Mouse (Mus musculus) midbrain, embryonic 14.5 days (tissue): ENCODE measurements around the gene Wfdc21. TPM values are rescaled to one million over a fixed set of nuclear protein-coding genes. Genes with fewer than 3 reads are reported as not detected.

ENCODE experiments used
- ATAC-seq: fragments of 200-750 bp; cut with Nextera tagmentation; 2 replicates; pipeline ENCODE4 v1.8.0; 2017; ENCODE audit warnings: moderate number of reproducible peaks, moderate library complexity; ENCODE audit not compliant: low FRiP score, low TSS enrichment
- DNase-seq: peaks from one replicate; pipeline ENCODE4 v3.0.0-alpha.2; 2015
- H3K27ac ChIP-seq: fragments of 300-500 bp; sonication (generic); replicated peaks from 2 replicates; pipeline ENCODE4 v1.5.1; 2014; ENCODE audit warnings: mild to moderate bottlenecking, low read depth, low read length, moderate library complexity
- H3K27me3 ChIP-seq: fragments of 300-500 bp; sonication (generic); 2 replicates; pipeline ENCODE4 v1.6.1; 2014; ENCODE audit warnings: low read length, control low read depth, mixed read lengths; ENCODE audit not compliant: control insufficient read depth, insufficient read depth
- H3K36me3 ChIP-seq: fragments of 300-500 bp; sonication (generic); 2 replicates; pipeline ENCODE4 v1.6.1; 2014; ENCODE audit warnings: low read length, control low read depth; ENCODE audit not compliant: control insufficient read depth, insufficient read depth
- H3K4me1 ChIP-seq: fragments of 300-500 bp; sonication (generic); 2 replicates; pipeline ENCODE4 v1.6.1; 2014; ENCODE audit warnings: mild to moderate bottlenecking, antibody characterized with exemption, low read length, control low read depth; ENCODE audit not compliant: control insufficient read depth, insufficient read depth
- H3K4me2 ChIP-seq: fragments of 300-500 bp; sonication (generic); 2 replicates; pipeline ENCODE4 v1.6.1; 2014; ENCODE audit warnings: mild to moderate bottlenecking, low read length, moderate library complexity
- H3K4me3 ChIP-seq: fragments of 300-500 bp; sonication (generic); replicated peaks from 2 replicates; pipeline ENCODE4 v1.5.1; 2014; ENCODE audit warnings: low read depth, low read length
- H3K9ac ChIP-seq: fragments of 300-500 bp; sonication (generic); replicated peaks from 2 replicates; pipeline ENCODE4 v1.6.1; 2014; ENCODE audit warnings: mild to moderate bottlenecking, low read length, moderate library complexity
- H3K9me3 ChIP-seq: fragments of 300-500 bp; sonication (generic); 2 replicates; pipeline ENCODE4 v1.6.1; 2016; ENCODE audit warnings: low read length, control low read depth, mixed read lengths; ENCODE audit not compliant: control insufficient read depth
- WGBS: fragments of 180-500 bp; shearing (Covaris S2); extraction: QIAGEN DNeasy Blood & Tissue Kit; methylation state at CpG from one replicate; pipeline ENCODE4 v1.1.7; 2014; 5-methylcytosine and 5-hydroxymethylcytosine counted together
- polyA plus RNA-seq: library from polyadenylated mRNA; unstranded; fragments of >200 nt; fragmentation: Nextera tagmentation; extraction: Ambion mirVana; gene quantifications from 2 replicates; pipeline ENCODE4 v1.2.1, GENCODE M21; 2014

The Wfdc21 gene
- polyA plus RNA-seq = not detected in 2 replicates

DNA sequence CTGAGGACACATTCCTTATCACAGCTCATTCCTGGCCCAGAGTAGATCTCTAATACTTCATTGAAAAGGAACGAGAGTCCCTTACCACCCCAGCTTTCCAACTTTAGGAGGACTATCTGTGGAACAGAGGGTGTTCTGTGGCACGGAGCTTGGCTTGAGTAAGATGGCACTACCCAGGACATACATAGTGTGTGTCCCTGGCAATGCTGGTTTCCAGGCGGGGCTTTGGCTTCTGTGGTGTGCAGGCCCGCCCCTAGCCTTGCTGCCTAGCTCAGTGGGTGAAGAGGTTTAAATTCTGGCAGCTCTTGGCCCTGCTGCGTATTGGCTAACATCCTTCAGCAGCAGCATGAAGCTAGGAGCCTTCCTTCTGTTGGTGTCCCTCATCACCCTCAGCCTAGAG lies at the start of gene Wfdc21:
Gene Wfdc21 (plus strand): TSS at position 260 of the 400 bp plus-strand sequence.
- Histone ChIP-seq H3K4me2 (no peak within 1 kb of the TSS), H3K9ac (no peak within 1 kb of the TSS), H3K4me1 (no peaks in the 10 kb centered on the region), H3K27me3 (peaks cover 4% of the 10 kb centered on the region; the same call in 1 of the 2 replicates), H3K27ac (no peak within 1 kb of the TSS), H3K4me3 (no peak within 1 kb of the TSS), H3K36me3 (no peaks in the 10 kb centered on the region), H3K9me3 (no peaks in the 10 kb centered on the region)
- DNase-seq (no peak), ATAC-seq (no peak)
- 82% methylated on average over 5 of the region's 5 CpGs for WGBS

DNA sequence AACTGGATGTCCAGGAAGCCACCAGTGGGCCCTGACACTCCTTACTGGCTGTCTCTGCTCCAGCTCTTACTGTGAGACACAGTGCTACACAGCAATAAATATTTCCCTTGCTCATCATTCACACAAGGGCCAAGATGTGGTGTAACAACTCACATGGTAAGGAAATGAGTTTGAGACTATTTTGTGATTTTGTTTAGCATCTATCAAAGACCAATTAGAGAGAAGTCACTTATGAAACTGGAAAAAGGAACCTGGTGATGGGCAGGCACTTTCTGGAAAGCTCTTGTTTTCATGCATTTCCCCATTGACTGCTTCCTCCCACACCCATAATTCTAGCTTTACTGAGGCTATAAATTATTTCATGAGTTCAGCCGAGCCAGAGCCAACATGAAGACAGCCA lies 43.0 kb upstream of the Wfdc21 start, which contains the start of gene Wfdc17:
Gene Wfdc17 (plus strand): TSS at position 287 of the 400 bp plus-strand sequence.
- Histone ChIP-seq H3K4me2 (no peak within 1 kb of the TSS), H3K36me3 (no peaks in the 10 kb centered on the region), H3K9me3 (no peaks in the 10 kb centered on the region), H3K9ac (no peak within 1 kb of the TSS), H3K4me3 (no peak within 1 kb of the TSS), H3K4me1 (no peaks in the 10 kb centered on the region), H3K27ac (no peak within 1 kb of the TSS), H3K27me3 (no peaks in the 10 kb centered on the region)
- ATAC-seq (no peak), DNase-seq (no peak)
- WGBS = 73% methylated on average over 1 of the region's 1 CpGs

DNA sequence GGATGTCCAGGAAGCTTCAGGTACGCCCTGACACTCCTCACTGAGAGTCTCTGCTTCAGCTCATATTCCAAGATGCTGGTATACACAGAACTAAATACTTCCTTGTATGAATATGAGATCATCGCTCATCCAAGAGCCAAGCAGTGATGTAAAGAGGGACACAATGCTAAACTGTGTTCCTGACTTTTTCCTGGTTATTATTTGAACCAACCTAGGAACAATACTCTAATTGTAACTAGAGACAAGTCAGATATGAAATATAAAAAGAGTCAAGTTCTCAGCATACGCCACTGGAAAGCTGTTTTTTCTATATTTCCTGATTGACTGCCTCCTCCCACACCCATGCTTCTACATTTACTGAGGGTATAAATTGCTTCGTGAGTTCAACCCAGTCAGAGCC lies 38.0 kb upstream of the Wfdc21 start, which contains the start of gene Wfdc18:
Gene Wfdc18 (plus strand): TSS at position 301 of the 400 bp plus-strand sequence.
- Histone ChIP-seq H3K4me1 (no peaks in the 10 kb centered on the region), H3K27me3 (no peaks in the 10 kb centered on the region), H3K27ac (no peak within 1 kb of the TSS), H3K4me3 (no peak within 1 kb of the TSS), H3K4me2 (no peak within 1 kb of the TSS), H3K9me3 (no peaks in the 10 kb centered on the region), H3K9ac (no peak within 1 kb of the TSS), H3K36me3 (no peaks in the 10 kb centered on the region)
- 74% methylated on average over 4 of the region's 4 CpGs for WGBS
- ATAC-seq (no peak), DNase-seq (no peak)

DNA sequence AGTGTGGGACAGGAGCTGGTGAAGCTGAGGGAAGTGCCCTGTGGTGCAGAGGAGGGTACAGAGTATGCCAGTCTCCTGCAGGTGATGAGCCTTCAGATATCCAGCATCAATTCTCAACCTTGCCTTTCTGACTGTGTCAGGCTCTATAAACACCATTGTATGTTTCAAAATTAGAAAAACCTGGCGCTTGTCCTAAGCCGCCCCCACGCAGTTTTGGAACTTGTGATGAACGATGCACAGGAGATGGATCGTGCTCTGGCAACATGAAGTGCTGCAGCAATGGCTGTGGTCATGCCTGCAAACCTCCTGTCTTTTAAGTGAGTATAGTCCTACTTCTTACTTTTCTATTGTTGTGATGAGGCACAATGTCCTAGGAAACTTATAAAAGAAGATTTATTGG lies 37.1 kb upstream of the Wfdc21 start:
- no peak for ATAC-seq

DNA sequence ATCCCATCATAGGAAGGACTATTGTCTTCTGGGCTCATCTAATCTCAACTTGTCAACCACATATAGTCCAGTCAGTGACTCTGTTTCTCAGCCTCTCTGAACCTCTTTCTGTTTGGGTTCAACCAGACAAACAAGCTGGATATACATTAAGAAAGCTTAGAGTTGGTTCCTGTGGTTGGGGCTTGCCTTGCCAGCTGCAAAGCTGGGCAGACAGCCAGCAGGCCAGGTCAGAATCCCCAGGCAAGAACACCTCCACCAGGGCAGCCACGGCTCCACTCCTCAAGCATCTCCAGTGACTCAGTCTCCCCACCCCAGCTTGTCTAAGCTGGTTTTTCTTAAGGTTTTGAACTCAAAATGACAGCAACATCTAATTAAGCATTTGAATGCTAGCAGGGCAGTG lies 34.1 kb upstream of the Wfdc21 start:
- Histone ChIP-seq H3K27ac (no peak overlapping the region), H3K27me3 (no peaks in the 10 kb centered on the region), H3K4me3 (no peak overlapping the region), H3K9me3 (no peaks in the 10 kb centered on the region), H3K4me2 (no peak overlapping the region), H3K4me1 (no peaks in the 10 kb centered on the region), H3K9ac (no peak overlapping the region), H3K36me3 (no peaks in the 10 kb centered on the region)
- WGBS = 75% methylated on average over 1 of the region's 1 CpGs
- ATAC-seq (no peak), DNase-seq (no peak)

More for the DNA sequence above, 37.1 kb upstream of the Wfdc21 start:
- Histone ChIP-seq H3K36me3 (no peaks in the 10 kb centered on the region), H3K4me3 (no peak overlapping the region), H3K9ac (no peak overlapping the region), H3K4me1 (no peaks in the 10 kb centered on the region), H3K9me3 (no peaks in the 10 kb centered on the region), H3K27ac (no peak overlapping the region), H3K27me3 (no peaks in the 10 kb centered on the region), H3K4me2 (no peak overlapping the region)
- no peak for DNase-seq
- WGBS = 94% methylated on average over 5 of the region's 5 CpGs

DNA sequence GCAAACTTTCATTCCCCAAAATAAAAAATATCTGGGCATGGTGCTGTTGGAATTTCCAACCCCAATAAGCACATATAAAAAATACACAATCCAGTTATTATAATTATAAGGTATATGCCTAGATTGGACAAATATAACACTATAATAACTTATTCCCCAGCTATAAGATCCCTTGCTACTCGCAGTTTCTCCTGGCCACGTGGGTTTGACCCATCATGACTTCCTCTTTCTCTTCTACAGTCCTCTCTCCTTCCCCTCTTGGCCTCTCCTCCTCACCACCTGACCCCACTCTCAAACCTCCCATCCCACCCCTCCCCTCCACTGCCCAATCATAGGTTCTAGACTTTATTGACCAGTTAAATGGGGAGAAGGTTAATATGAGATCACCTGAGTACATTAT lies 32.8 kb upstream of the Wfdc21 start:
- 89% methylated on average over 2 of the region's 2 CpGs for WGBS
- Histone ChIP-seq H3K4me3 (no peak overlapping the region), H3K27me3 (no peaks in the 10 kb centered on the region), H3K36me3 (no peaks in the 10 kb centered on the region), H3K9me3 (no peaks in the 10 kb centered on the region), H3K27ac (no peak overlapping the region), H3K4me2 (no peak overlapping the region), H3K4me1 (no peaks in the 10 kb centered on the region), H3K9ac (no peak overlapping the region)
- DNase-seq (no peak), ATAC-seq (no peak)

DNA sequence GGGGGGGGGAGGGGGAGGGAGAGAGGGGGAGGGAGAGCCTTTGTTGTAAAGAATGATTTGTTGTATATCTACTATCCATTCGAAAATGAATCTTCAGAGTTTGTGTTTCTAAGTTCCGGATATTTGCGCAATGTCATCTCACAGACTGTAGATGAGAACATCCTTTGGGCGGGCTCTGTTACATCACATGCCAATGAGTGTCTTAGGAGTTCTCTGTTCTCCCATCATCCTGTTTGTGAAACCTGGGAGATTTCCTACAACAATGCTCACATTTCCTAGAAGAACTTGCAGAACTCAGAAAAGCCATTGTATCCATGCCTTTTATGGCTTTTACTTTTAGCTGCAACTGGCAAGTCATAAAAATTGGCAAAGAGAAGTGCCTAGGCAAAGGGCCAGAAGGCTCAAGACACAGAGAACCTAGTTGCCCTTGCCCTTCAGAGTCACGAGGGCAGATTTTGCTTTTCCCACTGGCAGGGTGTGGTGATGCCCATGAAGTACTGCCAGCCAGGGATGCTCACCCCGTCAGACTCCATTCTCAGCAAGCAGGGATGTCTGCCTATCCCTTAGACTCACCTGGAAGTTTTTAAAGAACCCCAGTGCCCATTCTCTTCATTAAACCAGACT lies 29.6 kb upstream of the Wfdc21 start:
- no peak for ATAC-seq
- H3K9me3 ChIP-seq = no peaks in the 10 kb centered on the region
- 89% methylated on average over 6 of the region's 6 CpGs for WGBS

DNA sequence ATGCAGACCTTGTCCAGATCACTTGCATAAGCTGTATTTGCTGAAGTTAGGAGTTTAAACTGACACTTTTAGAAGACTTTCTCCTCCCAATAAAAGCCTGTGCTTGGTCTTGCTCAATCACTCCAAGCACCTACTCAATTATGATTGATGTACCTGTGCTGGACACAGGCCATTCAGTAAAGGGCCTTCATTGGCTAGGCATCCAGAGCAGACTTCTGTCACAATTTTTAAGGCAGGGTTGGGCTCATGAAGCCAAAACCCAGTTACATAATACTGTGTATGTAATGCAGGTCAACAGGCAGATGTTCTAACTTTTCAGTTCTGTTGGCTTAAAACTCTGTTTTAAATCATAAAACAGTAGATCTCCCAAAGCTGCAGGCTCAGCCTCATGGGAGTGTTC lies 26.0 kb upstream of the Wfdc21 start:
- Histone ChIP-seq H3K27ac (no peak overlapping the region), H3K9me3 (no peaks in the 10 kb centered on the region), H3K27me3 (no peaks in the 10 kb centered on the region), H3K9ac (no peak overlapping the region), H3K4me3 (no peak overlapping the region), H3K4me1 (no peaks in the 10 kb centered on the region), H3K36me3 (no peaks in the 10 kb centered on the region), H3K4me2 (no peak overlapping the region)
- ATAC-seq (no peak), DNase-seq (no peak)

More for the DNA sequence above, 29.6 kb upstream of the Wfdc21 start:
- H3K4me2 ChIP-seq = no peak overlapping the region
- H3K36me3 ChIP-seq = no peaks in the 10 kb centered on the region
- H3K4me1 ChIP-seq = no peaks in the 10 kb centered on the region
- H3K27me3 ChIP-seq = no peaks in the 10 kb centered on the region
- H3K9ac ChIP-seq = no peak overlapping the region
- no peak for DNase-seq
- H3K4me3 ChIP-seq = no peak overlapping the region
- no peak overlapping the region for H3K27ac ChIP-seq

DNA sequence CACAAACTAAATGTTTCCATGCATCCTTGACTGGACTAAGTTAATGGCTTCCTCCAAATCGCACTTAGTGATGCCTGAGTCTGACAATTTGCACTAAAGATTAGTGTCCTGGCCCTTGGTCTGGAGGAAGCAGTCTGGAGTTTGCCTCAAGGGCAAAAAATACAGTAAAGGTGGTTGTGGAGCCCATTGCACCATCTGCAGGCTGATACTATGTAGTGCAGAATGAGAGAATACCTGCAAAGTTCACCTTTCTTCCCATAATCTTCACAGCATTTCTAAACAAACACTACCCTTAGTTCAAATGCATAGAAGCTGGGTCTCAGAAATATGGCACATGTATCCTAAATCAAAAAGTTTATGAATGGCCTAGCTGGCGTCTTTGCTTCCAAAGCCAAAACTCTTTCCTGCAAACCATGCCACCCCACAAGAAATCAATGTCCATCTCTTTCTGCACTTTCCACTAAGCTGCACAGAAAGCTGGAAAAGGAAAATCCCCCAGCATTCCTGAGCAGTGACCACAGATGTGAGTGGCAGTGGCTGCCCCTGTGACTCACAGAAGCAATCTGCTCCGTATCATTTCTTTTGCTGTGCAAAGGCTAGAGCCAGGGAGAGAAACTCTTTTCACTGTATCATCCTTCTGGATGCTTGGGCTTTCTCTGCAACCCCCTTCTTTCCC lies 17.8 kb upstream of the Wfdc21 start:
- Histone ChIP-seq H3K9ac (no peak overlapping the region), H3K9me3 (peaks cover 3% of the 10 kb centered on the region; the same call in 1 of the 2 replicates), H3K4me3 (no peak overlapping the region), H3K36me3 (no peaks in the 10 kb centered on the region), H3K27ac (no peak overlapping the region), H3K4me1 (no peaks in the 10 kb centered on the region), H3K4me2 (no peak overlapping the region), H3K27me3 (no peaks in the 10 kb centered on the region)
- DNase-seq (peak; percentile 3), ATAC-seq (no peak)
- WGBS = 61% methylated on average over 3 of the region's 3 CpGs
